Mouse (Mus musculus): ENCODE data around the gene Emcn. TPM values are rescaled to one million over a fixed set of nuclear protein-coding genes. Genes with fewer than 3 reads are reported as not detected.

Emcn gene
- not detected in 2 replicates for polyA plus RNA-seq (2012; ENCODE audit: low replicate concordance)

GRCm38 (mm10) chr3:137340938-137341337 is at the start of gene Emcn:
Emcn (plus strand) TSS chr3:137341067.

